Mouse (Mus musculus): ENCODE measurements around the gene Ntm.

DNA sequence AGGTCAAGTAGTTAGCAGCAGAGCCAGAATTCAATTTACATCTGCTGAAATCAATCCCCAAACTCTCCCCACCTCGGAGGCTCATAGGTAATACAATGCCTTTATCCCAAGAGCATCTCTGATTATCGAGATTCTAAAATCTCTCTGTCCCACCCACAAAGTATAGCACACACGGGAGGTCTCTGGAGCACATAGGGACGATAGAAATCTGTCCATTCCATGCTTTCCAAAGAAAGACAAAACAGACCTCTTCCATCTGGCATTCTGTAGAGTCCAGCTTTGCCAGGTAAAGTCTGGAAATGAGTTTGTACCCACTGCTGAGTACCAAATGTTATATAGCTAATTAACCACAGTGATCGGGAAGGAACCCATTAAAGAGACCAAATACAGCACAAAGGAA is 388.4 kb downstream of the Ntm start:
- no peak for TF ChIP-seq POLR2A (IDR thresholded peaks at IDR 0.05; ENCODE audit: borderline replicate concordance, extremely low read depth, insufficient read depth, insufficient read length, poor library complexity, severe bottlenecking)
- TF ChIP-seq CTCF (IDR thresholded peaks at IDR 0.05; ENCODE audit: borderline replicate concordance, extremely low read depth, insufficient read depth, insufficient read length): no peak
